Mouse (Mus musculus): ENCODE data around the gene Kars.
A peak's percentile ranks its signal among the peaks of the same experiment; 100 is the strongest.

The Kars gene

DNA sequence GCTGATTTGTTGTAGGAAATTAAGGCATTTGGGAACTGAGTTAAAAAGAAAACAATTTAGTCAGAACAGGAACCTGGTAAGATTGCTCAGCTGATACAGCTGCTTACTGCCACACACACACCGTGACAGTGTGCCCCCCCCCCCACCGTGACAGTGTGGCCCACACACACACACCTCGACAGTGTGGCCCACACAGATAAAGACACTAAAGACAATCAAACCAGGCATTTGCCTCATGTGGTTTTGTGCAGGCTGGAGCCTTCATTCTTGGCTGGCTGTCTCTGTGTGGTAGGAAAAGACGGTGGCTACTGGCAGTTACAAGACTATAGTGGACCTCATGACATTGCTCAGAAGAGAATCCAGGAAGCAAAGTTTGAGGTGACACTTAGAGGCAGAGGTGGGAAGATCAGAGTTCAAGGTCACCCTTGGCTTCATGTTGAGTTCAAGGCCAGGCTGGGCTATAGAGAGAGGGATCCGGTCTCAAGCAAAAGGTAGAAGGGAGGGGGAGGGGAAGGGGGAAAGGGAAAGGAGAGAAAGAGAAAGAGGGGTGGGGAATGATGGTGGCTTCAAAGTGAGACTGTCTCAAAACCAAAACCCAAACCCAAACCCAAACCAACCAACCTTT lies 43.8 kb downstream of the Kars start:
- Histone ChIP-seq H3K27me3 (ENCODE audit: control insufficient read depth, insufficient read depth, low read length, poor library complexity, severe bottlenecking) (no peaks in the 10 kb centered on the region), H3K36me3 (ENCODE audit: control insufficient read depth, insufficient read depth, low read length, poor library complexity, severe bottlenecking) (no peaks in the 10 kb centered on the region)
- DNase-seq (ENCODE audit: low read depth, low spot score): no peak

DNA sequence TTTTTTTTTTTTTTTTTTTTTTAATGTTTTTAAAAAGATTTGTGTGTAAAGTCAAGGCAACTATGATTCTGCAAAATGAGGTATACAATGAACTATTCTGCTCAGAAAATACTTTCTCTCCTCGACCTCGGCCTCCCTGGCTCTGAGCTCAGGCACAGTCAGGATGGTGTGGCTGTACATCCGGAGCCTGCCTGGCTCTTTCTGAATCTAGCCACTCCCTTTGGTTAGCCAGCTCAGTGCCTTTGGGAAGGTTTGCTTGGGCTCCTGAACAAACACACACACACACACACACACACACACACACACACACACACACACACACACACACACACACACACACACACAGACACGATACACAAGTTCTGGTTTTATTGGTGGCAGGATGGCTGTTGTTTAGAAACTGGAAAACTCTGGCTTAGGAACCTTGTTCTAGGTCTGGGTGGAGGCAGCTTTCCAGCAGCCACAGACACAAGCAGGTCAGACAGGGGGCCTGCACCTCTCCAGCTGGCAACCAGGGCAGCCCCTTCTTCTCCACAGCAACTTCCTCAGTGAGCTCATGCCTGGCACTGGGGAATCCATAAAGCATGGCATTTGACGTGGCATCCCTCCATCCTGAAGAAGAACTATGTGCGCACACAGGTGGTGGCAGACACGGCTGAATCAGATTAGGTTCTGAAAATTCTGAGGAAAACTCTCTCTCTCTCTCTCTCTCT lies 46.1 kb downstream of the Kars start:
- no peaks in the 10 kb centered on the region for H3K36me3 ChIP-seq (ENCODE audit: control insufficient read depth, insufficient read depth, low read length, poor library complexity, severe bottlenecking)
- no peak for DNase-seq (ENCODE audit: low read depth, low spot score)
- H3K27me3 ChIP-seq (ENCODE audit: control insufficient read depth, insufficient read depth, low read length, poor library complexity, severe bottlenecking): no peaks in the 10 kb centered on the region

DNA sequence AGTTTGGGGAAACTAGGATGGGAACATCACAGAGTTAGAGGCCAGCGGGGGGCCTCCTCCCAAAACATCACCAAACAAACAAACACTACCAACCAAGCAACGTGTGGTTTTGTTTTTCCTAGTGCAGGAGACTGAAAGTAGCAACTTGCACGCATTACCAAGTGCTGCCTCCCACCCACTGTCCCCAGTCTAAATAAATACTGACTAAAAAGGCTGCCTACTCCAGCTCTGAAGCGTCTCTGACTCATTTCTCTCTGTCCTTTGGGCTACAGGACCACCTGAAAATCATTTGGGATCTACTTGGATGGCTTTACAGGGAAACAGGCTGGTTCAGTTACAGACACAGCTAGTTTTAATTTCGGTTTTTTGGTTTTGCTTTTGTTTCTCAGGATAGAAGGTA lies 46.8 kb downstream of the Kars start:
- DNase-seq (ENCODE audit: low read depth, low spot score): no peak
- Histone ChIP-seq H3K36me3 (ENCODE audit: control insufficient read depth, insufficient read depth, low read length, poor library complexity, severe bottlenecking) (no peaks in the 10 kb centered on the region), H3K27me3 (ENCODE audit: control insufficient read depth, insufficient read depth, low read length, poor library complexity, severe bottlenecking) (no peaks in the 10 kb centered on the region)

DNA sequence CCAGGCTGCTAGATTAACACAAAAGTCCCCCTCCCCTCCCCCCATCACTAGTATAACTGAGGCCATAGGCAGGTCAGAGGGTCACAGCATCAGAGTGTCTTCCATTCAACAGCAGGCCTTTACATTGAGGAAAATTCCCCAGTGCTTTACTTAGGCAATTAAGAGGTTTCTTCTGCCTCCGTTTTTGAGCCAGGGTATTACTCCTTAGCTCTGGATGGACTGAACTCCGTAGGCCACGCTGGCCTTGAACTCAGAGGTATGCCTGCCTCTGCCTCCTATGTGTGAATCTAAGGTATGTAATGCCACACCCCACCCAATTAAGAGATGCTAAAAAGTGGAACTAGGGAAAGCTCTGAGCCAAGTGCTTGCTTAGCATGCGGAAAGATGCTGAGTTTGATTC lies 47.6 kb downstream of the Kars start:
- no peak for DNase-seq (ENCODE audit: low read depth, low spot score)
- Histone ChIP-seq H3K27me3 (ENCODE audit: control insufficient read depth, insufficient read depth, low read length, poor library complexity, severe bottlenecking) (no peaks in the 10 kb centered on the region), H3K36me3 (ENCODE audit: control insufficient read depth, insufficient read depth, low read length, poor library complexity, severe bottlenecking) (no peaks in the 10 kb centered on the region)

DNA sequence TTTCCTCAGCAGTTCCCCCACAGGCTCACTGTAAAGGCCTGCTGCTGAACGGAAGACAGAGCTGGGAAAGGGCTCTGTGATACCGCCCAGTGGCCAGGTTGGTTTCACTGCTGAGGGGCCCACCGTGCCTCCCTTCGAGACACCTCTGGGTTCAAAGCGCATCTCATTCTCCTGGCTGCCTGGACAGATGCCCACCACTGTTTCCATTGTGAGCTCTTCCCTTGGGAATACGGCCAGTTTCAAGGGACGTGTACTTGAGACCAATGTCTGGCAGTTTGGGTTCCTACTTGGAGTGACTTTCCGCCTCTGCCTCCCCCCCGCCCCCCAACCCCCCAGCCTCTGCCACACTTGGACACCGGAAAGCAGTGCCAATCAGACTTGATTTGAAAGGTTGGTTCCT lies 48.0 kb downstream of the Kars start:
- Histone ChIP-seq H3K36me3 (ENCODE audit: control insufficient read depth, insufficient read depth, low read length, poor library complexity, severe bottlenecking) (no peaks in the 10 kb centered on the region), H3K27me3 (ENCODE audit: control insufficient read depth, insufficient read depth, low read length, poor library complexity, severe bottlenecking) (no peaks in the 10 kb centered on the region)
- DNase-seq (ENCODE audit: low read depth, low spot score): no peak

DNA sequence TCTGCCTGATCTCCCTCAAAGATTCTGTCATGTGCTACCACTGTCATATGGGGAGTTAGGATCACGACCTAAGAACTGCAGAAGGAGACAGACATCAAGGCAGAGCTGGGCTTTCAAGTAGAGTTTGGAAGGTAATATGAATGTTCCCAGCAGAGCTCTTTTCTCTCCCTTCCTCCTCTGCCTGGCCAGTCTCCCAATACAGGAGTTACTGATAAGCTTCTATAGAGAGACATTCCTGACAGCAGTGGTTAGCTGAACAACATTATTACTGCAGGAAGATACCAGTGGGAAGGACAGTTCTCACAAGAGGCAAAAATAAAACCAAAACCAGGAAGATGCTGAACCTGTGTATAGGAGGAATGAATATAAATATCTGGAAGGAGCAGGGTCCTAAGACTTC lies 48.5 kb downstream of the Kars start:
- H3K36me3 ChIP-seq (ENCODE audit: control insufficient read depth, insufficient read depth, low read length, poor library complexity, severe bottlenecking): no peaks in the 10 kb centered on the region
- no peaks in the 10 kb centered on the region for H3K27me3 ChIP-seq (ENCODE audit: control insufficient read depth, insufficient read depth, low read length, poor library complexity, severe bottlenecking)
- no peak for DNase-seq (ENCODE audit: low read depth, low spot score)

DNA sequence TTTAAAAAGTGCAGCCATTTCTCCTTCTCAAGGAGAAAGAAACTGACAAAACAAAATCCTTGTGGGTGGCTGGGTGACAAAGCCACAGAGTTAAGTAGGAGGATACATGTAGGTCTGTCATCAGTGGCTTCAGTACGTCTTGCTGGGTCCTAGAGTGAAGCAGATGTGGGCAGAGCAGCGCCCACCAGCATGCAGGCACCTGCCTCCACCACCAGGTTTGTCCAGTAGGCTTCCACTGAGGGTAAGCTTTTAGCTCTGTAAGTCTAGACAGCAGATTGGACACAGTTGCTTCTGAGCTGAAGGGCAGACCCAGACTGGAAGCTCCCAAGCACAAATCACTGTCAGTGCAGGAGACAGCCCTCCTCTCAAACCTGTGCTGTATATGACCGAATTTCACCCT lies 49.8 kb downstream of the Kars start:
- Histone ChIP-seq H3K27me3 (ENCODE audit: control insufficient read depth, insufficient read depth, low read length, poor library complexity, severe bottlenecking) (no peaks in the 10 kb centered on the region), H3K36me3 (ENCODE audit: control insufficient read depth, insufficient read depth, low read length, poor library complexity, severe bottlenecking) (peaks cover 2% of the 10 kb centered on the region; the same call in 1 of the 2 replicates)
- no peak for DNase-seq (ENCODE audit: low read depth, low spot score)

DNA sequence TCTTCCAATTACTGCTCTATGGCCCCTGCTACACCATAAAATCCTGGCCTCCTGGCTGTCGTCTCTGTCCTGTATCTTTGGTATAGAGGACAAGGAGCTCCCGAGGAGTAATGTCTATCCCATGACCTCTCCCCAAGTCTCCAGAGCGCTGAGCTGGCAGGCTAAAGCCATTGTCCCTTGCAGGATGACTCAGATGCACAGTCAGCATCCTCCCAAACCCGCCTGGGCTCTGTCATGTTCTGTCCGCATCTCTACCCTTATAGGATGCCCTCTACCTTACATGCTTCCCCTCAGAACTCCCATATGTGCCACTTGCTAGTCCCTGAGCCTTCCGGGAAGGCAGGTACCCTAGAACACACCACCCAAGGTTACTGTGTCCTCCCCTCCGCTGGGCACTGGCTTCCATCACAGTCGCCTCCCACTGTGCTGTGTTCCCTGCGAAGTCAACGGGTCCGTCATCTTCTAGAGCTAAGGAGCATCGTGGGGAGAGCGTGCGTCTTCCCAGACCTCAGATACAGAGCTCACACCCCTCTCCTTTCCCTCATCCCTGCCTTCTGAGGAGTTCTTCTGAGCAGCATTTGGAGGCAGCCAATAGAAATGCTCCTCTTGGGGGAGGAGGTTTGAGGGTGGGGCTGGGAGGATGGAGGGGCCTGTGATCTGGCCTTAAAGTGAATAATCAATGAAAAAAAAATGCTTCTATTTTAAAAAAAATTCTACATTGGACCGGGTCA lies 50.4 kb downstream of the Kars start:
- Histone ChIP-seq H3K27me3 (ENCODE audit: control insufficient read depth, insufficient read depth, low read length, poor library complexity, severe bottlenecking) (no peaks in the 10 kb centered on the region), H3K36me3 (ENCODE audit: control insufficient read depth, insufficient read depth, low read length, poor library complexity, severe bottlenecking) (peaks cover 2% of the 10 kb centered on the region; the same call in 1 of the 2 replicates)
- no peak for DNase-seq (ENCODE audit: low read depth, low spot score)

DNA sequence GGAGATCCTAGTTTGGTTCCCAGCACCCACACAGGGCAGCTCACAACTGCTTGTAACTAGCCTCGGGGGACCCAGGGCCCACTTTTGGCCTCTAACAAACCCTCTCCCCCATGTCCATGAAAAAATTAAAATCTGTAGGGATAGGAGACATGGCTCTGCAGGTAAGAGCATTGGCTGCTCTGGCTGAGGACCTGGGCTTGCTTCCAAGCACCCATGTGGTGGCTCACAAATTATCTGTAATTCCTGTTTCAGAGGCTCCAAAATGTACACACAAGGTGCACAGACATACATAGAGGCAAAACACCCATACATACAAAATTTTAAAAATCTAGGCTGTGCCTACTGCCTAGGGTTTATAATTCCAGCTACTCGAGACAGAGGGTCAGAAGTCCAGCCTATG lies 53.9 kb downstream of the Kars start:
- H3K36me3 ChIP-seq (ENCODE audit: control insufficient read depth, insufficient read depth, low read length, poor library complexity, severe bottlenecking): peaks cover 9% of the 10 kb centered on the region; the same call in 1 of the 2 replicates
- no peak for DNase-seq (ENCODE audit: low read depth, low spot score)
- no peaks in the 10 kb centered on the region for H3K27me3 ChIP-seq (ENCODE audit: control insufficient read depth, insufficient read depth, low read length, poor library complexity, severe bottlenecking)

DNA sequence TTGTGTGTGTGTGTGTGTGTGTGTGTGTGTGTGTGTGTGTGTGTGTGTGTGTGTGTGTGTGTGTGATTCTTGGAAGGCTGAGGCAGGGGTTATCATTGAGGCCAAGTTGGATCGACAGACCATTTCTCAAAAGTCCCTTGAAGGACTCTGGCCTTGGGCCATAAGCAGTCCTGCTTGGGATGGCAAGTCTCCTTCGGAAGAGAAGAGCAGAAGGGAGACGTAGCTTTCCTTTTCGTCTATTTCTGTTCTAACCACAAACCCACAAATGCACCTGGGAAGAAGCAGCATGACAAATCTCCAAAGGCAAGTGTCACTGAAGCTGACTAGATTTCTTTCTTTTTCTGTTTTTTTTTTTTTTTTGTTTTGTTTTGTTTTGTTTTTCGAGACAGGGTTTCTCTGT lies 55.2 kb downstream of the Kars start:
- H3K36me3 ChIP-seq (ENCODE audit: control insufficient read depth, insufficient read depth, low read length, poor library complexity, severe bottlenecking): peaks cover 9% of the 10 kb centered on the region; the same call in 1 of the 2 replicates
- no peak for DNase-seq (ENCODE audit: low read depth, low spot score)

DNA sequence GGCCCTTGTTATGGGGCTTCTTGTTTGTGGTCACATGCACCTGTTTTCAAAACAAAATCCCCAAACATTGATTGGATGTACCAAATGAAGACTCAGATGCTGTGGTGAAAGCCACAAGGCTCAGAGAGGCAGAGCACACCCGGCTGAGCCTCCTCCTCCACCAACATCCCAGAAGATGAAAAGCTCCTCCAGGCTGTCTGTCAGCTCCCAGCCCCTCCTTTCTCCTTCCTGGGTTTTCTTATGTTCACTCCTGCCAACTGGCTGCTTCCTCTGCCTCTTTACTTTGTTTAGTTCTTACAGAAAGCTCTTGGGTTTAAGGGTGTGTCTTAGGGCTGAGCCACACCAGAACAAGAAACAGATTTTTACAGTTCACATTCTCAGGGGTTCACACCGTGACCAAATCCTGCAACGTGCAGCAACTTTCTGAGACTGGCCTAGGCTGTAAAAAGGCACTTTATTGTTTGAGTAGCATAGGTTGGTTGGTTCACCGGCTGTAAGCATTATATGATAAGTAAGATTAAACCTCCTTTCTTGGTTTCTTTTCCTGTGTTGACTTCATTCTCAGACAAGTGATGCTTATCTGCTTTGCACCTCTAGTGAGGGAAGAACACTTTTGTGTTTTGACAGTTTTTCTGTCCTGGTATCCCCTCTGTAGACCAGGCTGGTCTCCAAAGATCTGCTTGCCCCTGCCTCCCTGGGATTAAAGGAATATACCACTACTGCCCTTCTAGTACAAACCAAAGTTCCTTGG lies 56.1 kb downstream of the Kars start:
- no peak for DNase-seq (ENCODE audit: low read depth, low spot score)
- Histone ChIP-seq H3K27me3 (ENCODE audit: control insufficient read depth, insufficient read depth, low read length, poor library complexity, severe bottlenecking) (no peaks in the 10 kb centered on the region), H3K36me3 (ENCODE audit: control insufficient read depth, insufficient read depth, low read length, poor library complexity, severe bottlenecking) (peaks cover 9% of the 10 kb centered on the region; the same call in 1 of the 2 replicates)

More for the DNA sequence above, 55.2 kb downstream of the Kars start:
- H3K27me3 ChIP-seq (ENCODE audit: control insufficient read depth, insufficient read depth, low read length, poor library complexity, severe bottlenecking): no peaks in the 10 kb centered on the region

DNA sequence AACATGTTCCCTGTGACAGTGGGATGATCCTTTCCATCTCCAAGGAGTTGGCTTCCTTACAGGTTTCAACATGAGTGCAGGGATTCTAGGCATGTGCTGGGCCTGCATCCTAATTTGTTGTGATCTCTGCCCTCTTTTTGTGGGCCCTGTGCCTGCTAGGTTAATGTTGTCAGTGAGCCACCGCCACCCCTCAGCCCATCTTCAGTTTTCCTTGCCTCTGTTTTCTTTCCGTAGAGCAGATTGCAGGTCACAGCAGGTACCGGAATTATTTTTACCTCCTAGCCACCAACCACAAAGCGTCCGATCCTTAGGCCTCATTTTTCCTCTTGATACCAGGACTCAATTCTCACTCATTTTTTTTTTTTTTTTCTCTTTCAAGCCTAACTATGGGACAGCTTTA lies 59.2 kb downstream of the Kars start:
- DNase-seq (ENCODE audit: low read depth, low spot score): no peak
- Histone ChIP-seq H3K36me3 (ENCODE audit: control insufficient read depth, insufficient read depth, low read length, poor library complexity, severe bottlenecking) (peaks cover 7% of the 10 kb centered on the region; the same call in 1 of the 2 replicates), H3K27me3 (ENCODE audit: control insufficient read depth, insufficient read depth, low read length, poor library complexity, severe bottlenecking) (no peaks in the 10 kb centered on the region)

DNA sequence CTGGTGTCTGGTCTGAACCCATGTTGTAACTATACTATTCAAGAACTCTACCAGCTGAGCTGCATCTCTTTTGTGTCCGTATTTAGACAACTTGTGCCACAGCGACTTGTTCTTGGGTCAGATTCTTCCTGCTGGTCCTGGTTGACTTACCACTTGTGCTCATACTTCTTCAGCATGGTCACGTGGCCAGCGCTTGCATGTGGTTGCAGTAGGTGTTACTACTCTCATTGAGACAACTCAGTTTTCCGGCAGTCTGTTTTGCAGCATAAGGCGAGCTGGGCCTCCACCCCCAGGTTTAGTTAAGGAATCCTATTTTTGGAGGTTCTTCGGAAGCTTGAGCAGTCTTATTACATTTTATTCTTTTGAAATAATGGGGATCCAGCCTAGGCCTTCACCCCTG lies 59.8 kb downstream of the Kars start:
- peak; percentile 63 for DNase-seq (ENCODE audit: low read depth, low spot score)
- peaks cover 7% of the 10 kb centered on the region; the same call in 1 of the 2 replicates for H3K36me3 ChIP-seq (ENCODE audit: control insufficient read depth, insufficient read depth, low read length, poor library complexity, severe bottlenecking)
- no peaks in the 10 kb centered on the region for H3K27me3 ChIP-seq (ENCODE audit: control insufficient read depth, insufficient read depth, low read length, poor library complexity, severe bottlenecking)

DNA sequence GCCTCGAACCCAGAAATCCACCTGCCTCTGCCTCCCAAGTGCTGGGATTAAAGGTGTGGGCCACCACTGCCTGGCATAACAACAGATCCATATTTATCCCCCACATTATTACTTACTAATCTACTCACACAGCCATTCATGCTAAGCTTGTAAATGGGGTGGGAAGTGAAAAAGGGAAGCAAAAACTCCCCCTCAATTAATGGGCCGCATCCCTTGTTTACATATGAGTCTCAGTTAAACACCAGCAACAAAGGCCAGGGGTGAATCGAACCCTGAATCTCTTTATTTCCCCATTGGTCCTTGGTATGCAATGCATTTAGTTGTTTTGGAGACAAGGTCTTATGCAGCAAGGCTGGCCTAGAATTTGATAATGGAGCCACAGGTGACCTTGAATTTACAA lies 60.3 kb downstream of the Kars start:
- peak; percentile 57 for DNase-seq (ENCODE audit: low read depth, low spot score)
- Histone ChIP-seq H3K27me3 (ENCODE audit: control insufficient read depth, insufficient read depth, low read length, poor library complexity, severe bottlenecking) (no peaks in the 10 kb centered on the region), H3K36me3 (ENCODE audit: control insufficient read depth, insufficient read depth, low read length, poor library complexity, severe bottlenecking) (peaks cover 7% of the 10 kb centered on the region; the same call in 1 of the 2 replicates)

All from splenic B cell, adult 2 months (primary cell).